Mouse (Mus musculus) right cerebral cortex, adult 2 months (tissue): ENCODE results near the gene Spns1.
"Not testable (repeated sequence)": the region's sequence is repeated elsewhere in the genome, so short reads cannot be mapped to it uniquely, and the experiment has no call there.

Source experiments
- DNase-seq, 2 experiments: peaks; one replicate each; pipeline ENCODE4 v3.0.0; 2021 to 2022; ENCODE audit warnings: low spot score in 2 of 2

The Spns1 gene

GRCm38 (mm10) chr7:126338906-126339305, 38.3 kb downstream of the Spns1 start:
- DNase-seq = no peak

DNA sequence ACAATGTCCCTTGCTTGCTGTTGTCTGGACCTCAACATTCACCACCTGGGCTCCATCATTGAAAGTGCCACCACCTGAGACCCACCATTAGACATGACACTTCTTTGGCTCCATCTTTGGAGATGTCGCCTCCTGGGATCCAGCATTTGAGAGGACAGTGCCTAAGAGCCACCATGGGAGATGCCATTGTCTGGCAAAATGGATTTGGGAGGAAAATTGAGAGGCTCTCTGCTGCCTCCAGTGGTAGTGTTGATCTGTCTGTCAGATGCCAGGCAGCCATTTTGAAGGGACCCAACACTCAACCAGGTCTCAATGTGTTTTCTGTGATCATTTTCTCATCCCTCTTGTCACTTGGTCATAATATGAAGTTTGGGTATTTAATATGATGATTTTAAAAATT, 41.7 kb downstream of the Spns1 start:
- DNase-seq = no peak

GRCm38 (mm10) chr7:126332691-126333090, 44.6 kb downstream of the Spns1 start:
- no peak for DNase-seq

DNA sequence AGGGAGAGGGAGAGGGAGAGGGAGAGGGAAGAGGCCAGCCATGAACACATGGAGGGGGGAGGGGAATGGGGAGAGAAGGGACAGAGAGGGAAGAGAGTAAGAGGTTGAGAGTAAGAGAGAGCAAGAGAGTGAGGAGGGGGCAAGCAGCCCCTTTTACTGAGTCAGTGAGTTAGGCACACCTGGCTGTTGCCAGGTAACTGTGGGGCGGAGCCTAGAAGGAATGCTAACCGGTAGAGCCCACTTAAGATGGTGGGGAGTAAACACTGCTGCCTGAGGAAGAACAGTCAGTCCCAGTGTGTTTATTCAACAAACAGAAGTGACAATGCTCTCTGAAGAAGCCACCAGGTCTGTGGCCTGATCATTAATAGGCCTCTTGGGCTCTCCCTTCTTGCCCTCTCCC, 46.6 kb downstream of the Spns1 start:
- no peak for DNase-seq

DNA sequence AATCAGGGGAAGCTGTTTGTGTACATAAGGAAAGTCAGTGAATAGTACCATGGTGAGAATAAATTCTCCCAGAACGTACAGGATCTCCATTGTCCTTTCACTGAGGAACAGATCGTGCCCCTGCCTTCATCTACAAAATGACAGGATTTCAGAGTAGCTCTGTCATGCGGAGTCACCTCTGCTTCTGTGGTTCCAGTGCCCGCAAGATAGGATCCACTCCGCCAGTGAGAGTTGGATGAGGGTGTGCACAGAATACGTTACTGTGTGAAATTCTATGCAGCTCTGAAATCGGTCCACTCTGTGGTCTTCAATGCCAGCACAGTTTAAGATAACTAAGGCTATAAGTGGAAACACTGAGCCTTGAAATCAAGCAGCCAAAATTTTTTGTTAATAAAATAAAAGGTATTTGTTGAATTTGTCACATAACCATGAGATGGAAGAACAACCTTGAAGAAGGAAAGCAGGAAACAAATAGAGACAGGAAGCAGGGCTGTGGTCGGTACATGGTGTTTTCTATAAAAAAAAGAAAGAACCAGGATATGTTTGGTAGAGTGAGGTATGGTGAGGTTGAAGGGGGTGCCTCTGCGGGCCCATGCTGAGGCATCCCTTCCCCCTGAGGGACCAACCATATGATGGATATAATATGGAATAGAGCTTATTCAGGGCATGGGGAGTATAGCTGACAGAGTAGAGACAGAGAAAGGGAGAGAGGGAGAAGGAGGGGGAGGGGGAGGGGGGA, 47.2 kb downstream of the Spns1 start:
- no peak for DNase-seq

- not testable (repeated sequence) for DNase-seq
Measured at GRCm38 (mm10) chr7:126328848-126329247, 48.4 kb downstream of the Spns1 start.

GRCm38 (mm10) chr7:126325576-126326273, 51.5 kb downstream of the Spns1 start:
- DNase-seq = not testable (repeated sequence)

DNA sequence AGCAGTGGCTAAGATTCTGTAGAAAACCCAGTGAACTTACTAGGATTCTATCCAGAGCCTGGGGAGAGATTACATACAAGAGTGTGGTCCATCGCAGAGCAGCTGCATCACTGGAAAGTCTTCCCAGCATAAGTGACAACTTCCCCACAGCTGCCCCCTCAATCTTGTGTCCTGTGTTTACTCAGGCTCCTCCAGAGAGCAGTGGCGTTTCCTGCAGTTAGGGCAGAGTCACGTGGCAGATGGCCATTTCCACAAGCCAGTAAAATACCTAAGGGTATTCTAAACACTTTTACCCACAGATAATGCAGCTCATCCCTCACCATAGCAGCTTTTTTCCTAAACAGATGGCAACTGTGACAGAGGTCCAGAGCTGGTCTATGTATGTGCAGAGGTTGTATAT, 52.5 kb downstream of the Spns1 start:
- DNase-seq = no peak

GRCm38 (mm10) chr7:126323729-126324128, 53.5 kb downstream of the Spns1 start:
- peak; percentile 89 to 93 for DNase-seq
